Mouse (Mus musculus) CH12.LX (cell line): ENCODE data around the gene Fam178b. TPM values are rescaled to one million over a fixed set of nuclear protein-coding genes. Genes with fewer than 3 reads are reported as not detected.

Experiments
- DNase-seq: peaks from one replicate; pipeline ENCODE4 v3.0.0-alpha.2; 2013; ENCODE audit errors: extremely low read depth
- H3K27ac ChIP-seq: 2 replicates; pipeline ENCODE4 v1.5.1; 2012; ENCODE audit warnings: low read depth, mild to moderate bottlenecking, control low read depth, moderate library complexity; ENCODE audit not compliant: insufficient read depth
- H3K27me3 ChIP-seq: replicated peaks from 2 replicates; pipeline ENCODE3; 2012; ENCODE audit warnings: inconsistent platforms
- H3K36me3 ChIP-seq, 2 experiments: replicated peaks in 1 of 2; 2 replicates each; pipeline versions ENCODE3 to v1.6.1; 2012; ENCODE audit warnings: inconsistent platforms in 1 of 2, low read length in 1 of 2, mild to moderate bottlenecking in 1 of 2, mixed read lengths in 1 of 2, moderate library complexity in 1 of 2; ENCODE audit not compliant: control insufficient read depth in 1 of 2, insufficient read depth in 1 of 2
- H3K4me1 ChIP-seq, 2 experiments: 2 replicates each; pipeline ENCODE4 v1.6.1; 2012; ENCODE audit warnings: inconsistent platforms in 1 of 2, moderate library complexity in 1 of 2; ENCODE audit not compliant: insufficient read depth in 2 of 2, control insufficient read depth in 1 of 2
- H3K4me2 ChIP-seq: 2 replicates; pipeline ENCODE4 v1.6.1; 2012; ENCODE audit warnings: low read depth, mild to moderate bottlenecking, control low read depth; ENCODE audit not compliant: poor library complexity, insufficient read depth, severe bottlenecking
- H3K4me3 ChIP-seq, 3 experiments: fragments of 150-350 bp in 1 of 3; sonication (generic) in 1 of 3; replicated peaks in 1 of 3; 2 replicates each; pipeline versions ENCODE3 to v1.5.1; 2011 to 2012; ENCODE audit warnings: low read depth in 2 of 3, low read length in 2 of 3, mild to moderate bottlenecking in 2 of 3, moderate library complexity in 2 of 3, control low read depth in 1 of 3, improper control_type of control experiment in 1 of 3, inconsistent platforms in 1 of 3, mixed read lengths in 1 of 3; ENCODE audit not compliant: poor library complexity in 1 of 3
- H3K79me2 ChIP-seq: replicated peaks from 2 replicates; pipeline ENCODE4 v1.6.1; 2012; ENCODE audit warnings: mild to moderate bottlenecking, moderate library complexity; ENCODE audit not compliant: control insufficient read depth, poor library complexity, insufficient read depth, severe bottlenecking; ENCODE audit errors: extremely low read depth
- H3K9ac ChIP-seq: 2 replicates; pipeline ENCODE4 v1.6.1; 2012; ENCODE audit warnings: low read depth, mild to moderate bottlenecking, control low read depth, moderate library complexity; ENCODE audit not compliant: insufficient read depth
- H3K9me3 ChIP-seq: replicated peaks from 2 replicates; pipeline ENCODE3; 2012; ENCODE audit warnings: low read length, inconsistent platforms, mixed read lengths
- CHD2 ChIP-seq: IDR thresholded peaks from 2 replicates; pipeline ENCODE4 v1.6.1; 2011; ENCODE audit warnings: low read length, improper control_type of control experiment
- ELF1 ChIP-seq: IDR thresholded peaks from 2 replicates; pipeline ENCODE4 v1.6.1; 2014; ENCODE audit warnings: low read depth, mild to moderate bottlenecking, inconsistent platforms, low read length, improper control_type of control experiment
- ETS1 ChIP-seq: conservative IDR thresholded peaks from 2 replicates; pipeline ENCODE4 v1.6.1; 2012; ENCODE audit warnings: low read depth, mild to moderate bottlenecking, inconsistent platforms, low read length, improper control_type of control experiment, moderate library complexity
- GABPA ChIP-seq: IDR thresholded peaks from 2 replicates; pipeline ENCODE4 v1.6.1; 2012; ENCODE audit warnings: low read depth, low read length, improper control_type of control experiment, inconsistent platforms; ENCODE audit not compliant: insufficient replicate concordance
- IRF4 ChIP-seq: IDR thresholded peaks from 2 replicates; pipeline ENCODE4 v1.6.1; 2014; ENCODE audit warnings: low read depth, mild to moderate bottlenecking, inconsistent platforms, low read length, improper control_type of control experiment
- JUN ChIP-seq: IDR thresholded peaks from 2 replicates; pipeline ENCODE4 v1.6.1; 2011; ENCODE audit warnings: low read depth, mild to moderate bottlenecking, low read length, improper control_type of control experiment, moderate library complexity; ENCODE audit not compliant: insufficient read depth
- KAT2A ChIP-seq: IDR thresholded peaks from 2 replicates; pipeline ENCODE4 v1.6.1; 2012; ENCODE audit warnings: low read length, improper control_type of control experiment, inconsistent platforms; ENCODE audit not compliant: insufficient replicate concordance
- MAFK ChIP-seq: IDR thresholded peaks from 2 replicates; pipeline ENCODE4 v1.6.1; 2011; ENCODE audit warnings: low read length, improper control_type of control experiment; ENCODE audit not compliant: insufficient replicate concordance
- MEF2A ChIP-seq: IDR thresholded peaks from 2 replicates; pipeline ENCODE4 v1.6.1; 2014; ENCODE audit warnings: low read depth, mild to moderate bottlenecking, inconsistent platforms, low read length, improper control_type of control experiment, borderline replicate concordance
- MXI1 ChIP-seq: IDR thresholded peaks from 2 replicates; pipeline ENCODE4 v1.6.1; 2011; ENCODE audit warnings: mild to moderate bottlenecking, low read depth, low read length, improper control_type of control experiment
- MYC ChIP-seq: IDR thresholded peaks from 2 replicates; pipeline ENCODE4 v1.6.1; 2011; ENCODE audit warnings: low read depth, mild to moderate bottlenecking, improper control_type of control experiment, low read length
- NELFE ChIP-seq: IDR thresholded peaks from 2 replicates; pipeline ENCODE4 v1.6.1; 2011; ENCODE audit warnings: low read depth, low read length, improper control_type of control experiment
- NRF1 ChIP-seq: IDR thresholded peaks from 2 replicates; pipeline ENCODE4 v1.6.1; 2014; ENCODE audit warnings: low read depth, mild to moderate bottlenecking, inconsistent platforms, low read length, improper control_type of control experiment, moderate library complexity
- PAX5 ChIP-seq: IDR thresholded peaks from 2 replicates; pipeline ENCODE4 v1.6.1; 2012; ENCODE audit warnings: low read length, inconsistent platforms, mixed read lengths
- POLR2AphosphoS2 ChIP-seq: IDR thresholded peaks from 2 replicates; pipeline ENCODE4 v1.6.1; 2011; ENCODE audit warnings: low read depth, low read length, improper control_type of control experiment
- RCOR1 ChIP-seq: conservative IDR thresholded peaks from 2 replicates; pipeline ENCODE4 v1.6.1; 2012; ENCODE audit warnings: low read depth, mild to moderate bottlenecking, inconsistent platforms, low read length, improper control_type of control experiment
- SIN3A ChIP-seq: IDR thresholded peaks from 2 replicates; pipeline ENCODE4 v1.6.1; 2012; ENCODE audit warnings: low read length, improper control_type of control experiment, inconsistent platforms
- SMC3 ChIP-seq: IDR thresholded peaks from 2 replicates; pipeline ENCODE4 v1.6.1; 2011; ENCODE audit warnings: low read depth, low read length, improper control_type of control experiment
- TCF12 ChIP-seq: IDR thresholded peaks from 2 replicates; pipeline ENCODE4 v1.6.1; 2014; ENCODE audit warnings: low read depth, mild to moderate bottlenecking, inconsistent platforms, low read length, improper control_type of control experiment
- UBTF ChIP-seq: IDR thresholded peaks from 2 replicates; pipeline ENCODE4 v1.6.1; 2012; ENCODE audit warnings: low read depth, mild to moderate bottlenecking, inconsistent platforms, low read length, improper control_type of control experiment, moderate library complexity
- ZKSCAN1 ChIP-seq: IDR thresholded peaks from 2 replicates; pipeline ENCODE4 v1.6.1; 2012; ENCODE audit warnings: low read depth, inconsistent platforms, low read length, improper control_type of control experiment, borderline replicate concordance
- ZNF384 ChIP-seq: IDR thresholded peaks from 2 replicates; pipeline ENCODE4 v1.6.1; 2012; ENCODE audit warnings: low read depth, low read length, improper control_type of control experiment, inconsistent platforms
- dilution Hi-C: fragments of 300-500 bp; cut with MboI; formaldehyde crosslinking; loops from 2 replicates; pipeline ENCODE4 v1.14.3; 2020; ENCODE audit warnings: low sequenced_read_pairs; ENCODE audit not compliant: extremely low pct_unique_long_range_greater_than_20kb, extremely low pct_ligation_motif_present
- in situ Hi-C: fragments of 300-500 bp; cut with MboI; formaldehyde crosslinking; loops from 3 replicates; pipeline ENCODE4 v1.14.3; 2019; ENCODE audit warnings: low sequenced_read_pairs, low pct_ligation_motif_present, low pct_unique_long_range_greater_than_20kb, mixed read lengths
- polyA plus RNA-seq: library from polyadenylated mRNA; unstranded; fragments of >175 nt; gene quantifications from 2 replicates; pipeline ENCODE4 v1.2.1, GENCODE M21; 2012; ENCODE audit warnings: low read depth; ENCODE audit not compliant: insufficient read length
- total RNA-seq, 2 experiments: library from RNA; depleted of rRNA; stranded (reverse); fragments of 300-350 nt in 1 of 2; fragments of >200 nt in 1 of 2; gene quantifications; 2 replicates each; pipeline ENCODE4 v1.2.3; 2012 to 2014

Gene Fam178b
- total and polyA plus RNA-seq, 3 experiments, result 0.50 TPM; not detected in 2

DNA sequence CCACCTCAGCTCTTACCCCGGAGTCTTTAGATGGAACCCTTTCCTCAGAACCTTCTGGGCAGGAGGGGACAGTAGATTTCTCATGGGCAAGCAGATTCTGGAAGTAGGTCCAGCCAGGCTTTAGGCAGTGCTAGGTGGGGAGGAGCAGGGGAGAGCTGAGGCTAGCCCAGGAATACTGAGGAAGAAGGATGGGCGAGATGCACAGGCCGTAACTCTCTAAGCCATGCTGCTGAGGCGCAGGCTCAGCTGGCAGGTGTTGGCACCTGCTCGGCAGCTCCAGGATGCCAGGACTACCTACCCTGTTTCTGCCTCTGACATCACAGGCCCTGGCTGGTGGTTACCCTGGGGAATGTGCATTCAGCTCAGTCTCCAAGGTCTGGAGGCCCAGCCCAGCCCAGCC lies 112.7 kb downstream of the Fam178b start:
- H3K9me3 ChIP-seq, result no peaks in the 10 kb centered on the region
- peaks cover 12 to 43% of the 10 kb centered on the region in 2 experiments for H3K4me1 ChIP-seq
- no peak overlapping the region for H3K4me2 ChIP-seq
- in situ Hi-C loops (no loop called here), dilution Hi-C loops (no loop called here)
- H3K36me3 ChIP-seq, result no peaks in the 10 kb centered on the region
- no peak overlapping the region for H3K9ac ChIP-seq
- no peak for DNase-seq
- H3K79me2 ChIP-seq, result no peaks in the 10 kb centered on the region
- H3K27ac ChIP-seq, result no peak overlapping the region
- no peaks in the 10 kb centered on the region for H3K27me3 ChIP-seq
- TF ChIP-seq MEF2A, result no peak
- TF ChIP-seq RCOR1, result no peak
- no peak for TF ChIP-seq KAT2A
- TF ChIP-seq NRF1, result no peak
- no peak for TF ChIP-seq SIN3A
- no peak for TF ChIP-seq GABPA
- TF ChIP-seq JUN, result no peak
- TF ChIP-seq CHD2, result no peak
- no peak for TF ChIP-seq NELFE
- no peak for TF ChIP-seq IRF4
- no peak for TF ChIP-seq ETS1
- TF ChIP-seq, all 38 proteins: peak for 0
- no peak overlapping the region for H3K4me3 ChIP-seq

GRCm38 (mm10) chr1:36569694-36570276 lies 113.2 kb downstream of the Fam178b start:
- no peak for DNase-seq
- no peak overlapping the region for H3K4me3 ChIP-seq
- H3K4me1 ChIP-seq, result peaks cover 12 to 49% of the 10 kb centered on the region in 2 experiments
- no peaks in the 10 kb centered on the region for H3K27me3 ChIP-seq
- no peak for TF ChIP-seq ZNF384
- TF ChIP-seq SMC3, result no peak
- no peak for TF ChIP-seq MAFK
- TF ChIP-seq ZKSCAN1, result no peak
- no peak for TF ChIP-seq POLR2AphosphoS2
- TF ChIP-seq UBTF, result no peak
- TF ChIP-seq ELF1, result no peak
- TF ChIP-seq MXI1, result no peak
- no peak for TF ChIP-seq MEF2A
- no peak for TF ChIP-seq PAX5
- TF ChIP-seq MYC, result no peak
- no peak for TF ChIP-seq SIN3A
- TF ChIP-seq TCF12, result no peak
- H3K79me2 ChIP-seq, result no peaks in the 10 kb centered on the region
- no peak overlapping the region for H3K9ac ChIP-seq
- H3K4me2 ChIP-seq, result no peak overlapping the region
- no peaks in the 10 kb centered on the region for H3K36me3 ChIP-seq
- in situ Hi-C loops (loop anchor here (5.0 kb wide), 1 partner anchor 33 kb away; no protein-coding TSS in a partner anchor), dilution Hi-C loops (no loop called here)
- H3K27ac ChIP-seq, result no peak overlapping the region
- H3K9me3 ChIP-seq, result no peaks in the 10 kb centered on the region
